Mouse (Mus musculus) NIH3T3 (cell line): ENCODE measurements at regions not wholly inside any gene's neighbourhood (a gene's known extent, or its start where the extent isn't known, plus 50 kb on each side); places are given as distances from the start of the nearest gene placed in this dataset.
A peak's percentile ranks its signal among the peaks of the same experiment; 100 is the strongest.
"Not testable (repeated sequence)": the region's sequence is repeated elsewhere in the genome, so short reads cannot be mapped to it uniquely, and the experiment has no call there.

ENCODE experiments used
- DNase-seq: peaks from one replicate; pipeline ENCODE4 v3.0.0-alpha.2; 2012; ENCODE audit warnings: low read depth

- DNase-seq = no peak
These were observed 285.1 kb upstream of the Ubash3b start for GRCm38 (mm10) chr9:41446431-41447203.

DNA sequence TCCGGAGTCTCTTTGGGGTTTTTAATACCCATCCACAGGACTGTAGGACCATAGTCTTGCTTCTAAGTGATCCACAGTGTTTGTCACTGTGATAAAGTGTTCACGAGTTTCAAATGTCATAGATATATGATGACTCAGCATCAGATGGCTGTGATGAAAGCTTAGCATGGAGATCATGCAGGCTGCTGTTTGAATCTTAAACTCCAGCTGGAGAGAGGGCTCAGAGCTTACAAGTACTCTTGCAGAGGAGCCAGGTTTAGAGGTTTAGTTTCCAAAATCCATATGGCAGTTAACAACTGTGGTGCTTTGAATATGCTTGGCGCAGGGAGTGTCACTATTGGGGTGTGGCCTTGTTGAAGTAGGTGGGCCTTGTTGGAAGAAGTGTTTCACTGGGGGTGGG, 280.9 kb upstream of the Ubash3b start:
- DNase-seq = no peak

- peak; percentile 5 for DNase-seq
These were observed 278.5 kb upstream of the Ubash3b start for GRCm38 (mm10) chr9:41439979-41440378.

DNA sequence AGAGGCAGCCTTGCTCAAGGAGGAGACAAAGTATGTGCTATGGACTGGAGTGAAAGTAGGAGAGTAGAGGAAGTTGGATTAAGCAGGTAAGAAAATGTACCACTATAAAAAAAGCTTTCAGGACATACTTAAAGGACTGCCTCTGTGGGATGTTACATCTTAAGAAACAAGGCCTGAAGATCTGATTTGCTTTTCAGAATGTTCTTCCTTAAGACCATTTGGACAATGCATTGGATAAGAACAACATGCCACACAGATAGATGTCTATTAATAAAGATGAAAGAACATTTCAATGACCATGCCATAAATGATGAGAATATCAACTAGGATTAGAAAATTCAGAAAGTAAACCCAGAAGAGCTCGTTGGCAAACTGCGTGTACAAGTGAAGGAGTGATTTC, 276.6 kb upstream of the Ubash3b start:
- DNase-seq = peak; percentile 10

GRCm38 (mm10) chr9:41430391-41431343, 269.2 kb upstream of the Ubash3b start:
- no peak for DNase-seq

GRCm38 (mm10) chr9:41429711-41430390, 268.4 kb upstream of the Ubash3b start:
- no peak for DNase-seq

- peak; percentile 78 for DNase-seq
These were observed 267.7 kb upstream of the Ubash3b start for GRCm38 (mm10) chr9:41429236-41429635.

DNA sequence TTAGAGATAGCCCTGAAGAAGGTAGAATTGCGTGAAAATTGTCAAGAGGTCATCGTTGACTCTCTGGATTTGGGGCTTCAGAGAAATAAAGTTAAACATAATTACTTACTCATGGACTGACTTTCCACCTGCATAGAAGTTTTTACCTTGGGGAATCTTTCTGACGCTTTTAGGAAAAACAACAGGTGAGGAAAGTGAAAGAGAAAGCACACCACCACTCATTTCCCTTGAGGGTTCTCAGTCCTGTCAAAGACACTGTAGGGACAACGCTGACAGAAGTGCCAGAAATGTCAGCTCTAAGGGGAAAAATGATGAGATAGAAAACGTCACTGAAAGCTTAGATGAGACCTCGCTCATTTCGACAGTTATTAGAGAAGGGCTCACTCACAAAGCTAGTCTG, 265.2 kb upstream of the Ubash3b start:
- DNase-seq = no peak

GRCm38 (mm10) chr9:41425225-41425624, 263.7 kb upstream of the Ubash3b start:
- DNase-seq = no peak

- DNase-seq = no peak
These were observed 252.3 kb upstream of the Ubash3b start for GRCm38 (mm10) chr9:41413791-41414190.

DNA sequence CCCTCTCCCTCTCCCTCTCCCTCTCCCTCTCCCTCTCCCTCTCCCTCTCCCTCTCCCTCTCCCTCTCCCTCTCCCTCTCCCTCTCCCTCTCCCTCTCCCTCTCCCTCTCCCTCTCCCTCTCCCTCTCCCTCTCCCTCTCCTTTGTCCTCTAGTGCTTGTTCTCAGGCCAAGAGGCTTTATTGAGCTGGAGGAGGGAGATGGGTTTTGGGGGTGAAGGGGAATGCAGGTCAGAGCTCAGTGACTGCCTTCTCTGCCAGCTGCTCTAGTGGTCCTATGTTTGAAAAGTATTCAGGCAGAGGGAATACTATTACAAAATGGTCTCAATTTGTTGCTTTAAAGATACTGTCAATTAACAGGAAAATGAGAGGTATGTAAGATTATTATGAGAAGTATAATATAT, 251.6 kb upstream of the Ubash3b start:
- not testable (repeated sequence) for DNase-seq

- DNase-seq = no peak
These were observed 250.8 kb upstream of the Ubash3b start for GRCm38 (mm10) chr9:41412174-41412757.

GRCm38 (mm10) chr9:41408301-41408700, 246.8 kb upstream of the Ubash3b start:
- DNase-seq = no peak

DNA sequence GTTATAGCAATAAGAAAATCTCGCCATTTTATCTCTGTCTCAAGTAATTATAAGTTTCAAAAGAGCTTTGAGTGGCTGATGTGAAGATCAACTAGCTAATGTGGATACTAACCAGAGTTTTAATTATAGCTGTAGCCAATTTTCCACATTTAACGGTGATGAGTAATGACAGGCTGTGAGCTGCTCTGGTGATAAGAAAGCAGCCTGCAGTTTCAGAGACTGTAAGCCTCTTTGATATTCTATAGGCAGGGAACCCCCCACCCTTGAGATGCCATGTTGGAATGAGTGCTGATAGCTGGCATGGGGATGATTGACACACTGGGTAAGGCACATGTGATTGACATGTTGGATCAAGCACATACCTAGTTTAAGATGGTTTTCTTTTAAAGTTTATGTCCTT, 245.6 kb upstream of the Ubash3b start:
- no peak for DNase-seq

- no peak for DNase-seq
These were observed 241.4 kb upstream of the Ubash3b start for GRCm38 (mm10) chr9:41402942-41403341.

- no peak for DNase-seq
These were observed 239.5 kb upstream of the Ubash3b start for GRCm38 (mm10) chr9:41400950-41401349.

DNA sequence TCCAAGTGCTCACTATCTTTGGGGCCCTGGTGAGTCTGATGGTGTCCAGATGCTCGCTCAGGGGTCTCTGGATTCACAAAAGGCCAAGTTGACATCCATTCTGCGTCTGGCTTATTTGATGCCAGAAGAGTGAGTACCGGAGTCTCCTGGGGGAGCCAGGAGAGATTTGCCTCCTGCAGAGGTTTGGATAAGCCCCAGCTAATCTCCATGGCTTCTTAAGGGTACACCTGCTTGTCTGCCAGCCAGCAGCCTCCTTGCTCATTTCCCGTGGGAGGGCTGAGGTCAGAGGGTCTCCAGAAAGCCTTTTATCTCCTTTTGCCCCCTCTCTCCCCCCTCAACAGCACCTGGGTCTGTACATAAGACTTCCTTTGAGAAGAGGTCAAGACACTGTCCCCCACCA, 234.0 kb upstream of the Ubash3b start:
- DNase-seq = no peak

DNA sequence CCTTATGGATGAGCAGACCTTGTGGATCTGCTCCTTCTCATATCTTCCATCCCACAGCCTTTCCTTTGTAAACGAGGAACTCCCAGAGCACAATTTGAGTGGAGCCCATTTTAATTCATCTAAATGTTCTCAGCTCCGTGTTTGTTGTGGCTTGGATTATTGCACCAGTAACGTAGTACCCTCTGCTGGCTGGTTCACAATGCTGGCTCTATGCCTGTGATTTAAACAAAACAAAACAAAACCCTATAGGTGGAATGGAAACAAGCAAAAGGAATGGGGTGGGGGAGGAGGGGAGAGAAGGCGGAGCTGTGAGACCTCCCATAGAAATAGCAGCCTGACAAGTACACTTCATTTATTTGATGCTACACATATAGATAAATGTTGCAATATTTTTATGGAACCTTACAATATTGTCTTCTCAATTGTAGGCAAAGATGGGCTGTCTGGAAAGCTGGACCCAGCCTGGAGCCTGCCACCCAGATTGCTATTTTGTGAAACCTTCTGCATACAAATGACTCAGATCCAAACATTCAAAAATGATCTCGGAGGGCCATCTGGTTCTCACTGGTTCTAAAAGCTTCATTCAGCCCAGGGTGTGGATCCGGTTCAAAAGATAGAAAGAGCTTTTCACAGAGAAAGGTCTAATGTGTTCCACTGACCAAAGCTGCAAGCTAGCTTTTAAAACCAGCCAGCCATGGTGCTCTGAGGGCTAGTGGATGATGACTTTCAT, 230.3 kb upstream of the Ubash3b start:
- DNase-seq = peak; percentile 55

DNA sequence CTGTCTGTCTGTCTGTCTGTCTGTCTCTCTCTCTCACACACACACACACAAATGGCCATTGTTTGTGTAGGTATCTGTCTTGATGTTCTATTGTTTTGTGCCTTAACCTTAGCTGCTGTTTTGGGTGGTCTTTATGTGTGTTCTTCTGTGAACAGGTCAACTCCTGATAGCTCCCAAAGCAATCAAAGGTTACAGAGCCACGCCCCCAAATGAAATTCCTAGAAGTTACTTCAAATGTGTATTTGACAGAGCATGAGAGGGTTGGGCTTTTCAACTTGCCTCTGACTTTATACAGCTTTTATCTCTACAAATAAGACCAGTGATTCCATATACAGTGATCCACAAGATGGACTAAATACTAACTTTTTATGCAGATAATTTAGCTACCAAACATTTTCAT, 217.8 kb upstream of the Ubash3b start:
- no peak for DNase-seq

- DNase-seq = no peak
These were observed 217.2 kb upstream of the Ubash3b start for GRCm38 (mm10) chr9:41378627-41379231.
